Mouse (Mus musculus) small intestine, adult 2 months (tissue): ENCODE measurements around the gene Vmn1r38. TPM values are rescaled to one million over a fixed set of nuclear protein-coding genes. Genes with fewer than 3 reads are reported as not detected.
"Not testable (repeated sequence)": the region's sequence is repeated elsewhere in the genome, so short reads cannot be mapped to it uniquely, and the experiment has no call there.

Experiments
- H3K27ac ChIP-seq: fragments of 200-500 bp; 2 replicates; pipeline ENCODE4 v1.5.1; 2012; ENCODE audit warnings: low read depth, low read length, control low read depth, inconsistent platforms; ENCODE audit not compliant: insufficient read depth
- H3K27me3 ChIP-seq: fragments of 200-500 bp; 2 replicates; pipeline ENCODE4 v1.6.1; 2012; ENCODE audit warnings: mild to moderate bottlenecking, moderate library complexity, low read length, inconsistent platforms; ENCODE audit not compliant: control insufficient read depth, insufficient read depth
- H3K36me3 ChIP-seq: fragments of 200-500 bp; 2 replicates; pipeline ENCODE4 v1.6.1; 2012; ENCODE audit warnings: mild to moderate bottlenecking, low read length, control low read depth, inconsistent platforms; ENCODE audit not compliant: control insufficient read depth, insufficient read depth
- H3K4me1 ChIP-seq: fragments of 200-500 bp; 2 replicates; pipeline ENCODE4 v1.6.1; 2012; ENCODE audit warnings: low read length, inconsistent platforms, mixed read lengths; ENCODE audit not compliant: control insufficient read depth, insufficient read depth, insufficient read length
- H3K4me3 ChIP-seq: fragments of 200-500 bp; 2 replicates; pipeline ENCODE4 v1.5.1; 2012; ENCODE audit warnings: low read depth, mild to moderate bottlenecking, control low read depth, inconsistent platforms, low read length, moderate library complexity
- CTCF ChIP-seq: fragments of 200-500 bp; IDR thresholded peaks from 2 replicates; pipeline ENCODE4 v1.5.1; 2012; ENCODE audit warnings: low read depth, mild to moderate bottlenecking, control low read depth, inconsistent platforms, low read length, moderate library complexity, mixed read lengths; ENCODE audit not compliant: insufficient replicate concordance, insufficient read length; ENCODE audit errors: extremely low read depth
- POLR2A ChIP-seq: fragments of 200-500 bp; IDR thresholded peaks from 2 replicates; pipeline ENCODE4 v1.6.1; 2012; ENCODE audit warnings: low read depth, mild to moderate bottlenecking, control low read depth, inconsistent platforms, low read length, moderate library complexity
- WGBS: fragments of 180-500 bp; shearing (Covaris S2); methylation state at CpG from one replicate; pipeline ENCODE4 v1.1.7; 2018; 5-methylcytosine and 5-hydroxymethylcytosine counted together
- polyA plus RNA-seq: library from polyadenylated mRNA; depleted of rRNA; stranded (reverse); fragments of >200 nt; gene quantifications from 2 replicates; pipeline ENCODE4 v1.2.3, GENCODE M21; 2012; rRNA removed

The Vmn1r38 gene
- not detected in 2 replicates for polyA plus RNA-seq

DNA sequence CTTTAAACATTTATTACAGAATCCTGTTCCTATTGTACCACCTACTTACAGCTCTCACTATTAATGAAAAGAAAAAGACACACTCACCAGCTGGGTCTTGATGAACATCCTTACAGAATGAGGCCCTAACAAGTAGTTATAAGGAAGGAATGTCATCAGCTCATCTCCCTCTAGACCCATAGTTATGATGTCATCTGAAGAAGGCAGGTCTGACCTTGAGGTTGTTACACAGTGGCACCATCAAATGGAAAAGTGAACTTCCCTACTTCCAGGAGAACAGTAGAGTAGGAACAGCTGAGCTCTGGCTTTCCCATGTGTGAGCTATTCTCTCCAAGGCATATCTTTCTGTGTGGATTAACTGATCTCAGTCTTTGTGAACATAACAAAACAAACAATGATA lies at the start of gene Vmn1r38:
Gene Vmn1r38 (minus strand): TSS at position 101 of the 400 bp plus-strand sequence.
- not testable (repeated sequence) for H3K36me3 ChIP-seq, H3K27me3 ChIP-seq, H3K27ac ChIP-seq, H3K4me1 ChIP-seq, H3K4me3 ChIP-seq

DNA sequence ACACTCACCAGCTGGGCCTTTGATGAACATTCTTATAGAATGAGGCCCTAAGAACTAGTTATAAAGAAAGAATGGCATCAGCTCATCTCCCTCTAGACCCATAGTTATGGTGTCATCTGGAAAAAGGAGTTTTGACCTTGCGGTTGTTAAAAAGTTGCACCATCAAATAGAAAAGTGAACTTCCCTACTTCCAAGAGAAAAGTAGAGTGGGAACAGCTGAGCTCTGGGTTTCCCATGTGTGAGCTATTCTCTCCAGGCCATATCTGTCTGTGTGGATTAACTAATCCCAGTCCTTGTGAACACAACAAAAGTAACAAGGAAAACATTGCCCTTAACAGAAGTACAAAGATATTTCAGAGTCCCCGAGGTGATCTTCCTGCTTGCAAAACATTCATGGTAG lies 28.1 kb upstream of the Vmn1r38 start, which contains the start of gene Vmn1r39:
Gene Vmn1r39 (minus strand): TSS at position 101 of the 400 bp plus-strand sequence.
- 91% methylated on average over 2 of the region's 2 CpGs for WGBS
- no peaks in the 10 kb centered on the region for H3K4me1 ChIP-seq
- no peak within 1 kb of the TSS for H3K4me3 ChIP-seq
- no peak within 1 kb of the TSS for H3K27ac ChIP-seq
- no peak for TF ChIP-seq POLR2A
- no peak for TF ChIP-seq CTCF
- H3K36me3 ChIP-seq = no peaks in the 10 kb centered on the region
- no peaks in the 10 kb centered on the region for H3K27me3 ChIP-seq

DNA sequence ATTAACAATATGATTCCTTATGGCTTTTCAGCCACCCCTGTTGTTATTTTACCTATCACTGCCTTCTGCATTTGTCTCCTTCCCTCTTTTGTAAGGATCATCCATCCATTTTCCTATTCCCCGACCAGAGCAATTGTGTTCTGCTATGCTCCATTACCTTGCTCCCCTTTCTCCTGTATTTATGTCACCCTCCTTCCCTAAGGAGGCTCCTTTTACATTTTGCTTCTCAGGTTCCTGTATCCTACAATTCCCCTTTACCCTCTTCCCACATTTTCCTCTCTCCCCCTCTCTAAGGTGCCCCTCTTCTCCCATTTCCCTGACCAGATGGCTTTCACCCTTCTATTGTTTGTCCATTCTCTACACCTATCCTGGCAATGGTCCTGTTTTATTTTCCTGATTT lies 23.9 kb upstream of the Vmn1r38 start:
- no peak for TF ChIP-seq POLR2A
- no peak for TF ChIP-seq CTCF
- Histone ChIP-seq H3K4me1 (no peaks in the 10 kb centered on the region), H3K27ac (no peak overlapping the region), H3K4me3 (no peak overlapping the region), H3K36me3 (no peaks in the 10 kb centered on the region), H3K27me3 (no peaks in the 10 kb centered on the region)
- 79% methylated on average over 1 of the region's 1 CpGs for WGBS

DNA sequence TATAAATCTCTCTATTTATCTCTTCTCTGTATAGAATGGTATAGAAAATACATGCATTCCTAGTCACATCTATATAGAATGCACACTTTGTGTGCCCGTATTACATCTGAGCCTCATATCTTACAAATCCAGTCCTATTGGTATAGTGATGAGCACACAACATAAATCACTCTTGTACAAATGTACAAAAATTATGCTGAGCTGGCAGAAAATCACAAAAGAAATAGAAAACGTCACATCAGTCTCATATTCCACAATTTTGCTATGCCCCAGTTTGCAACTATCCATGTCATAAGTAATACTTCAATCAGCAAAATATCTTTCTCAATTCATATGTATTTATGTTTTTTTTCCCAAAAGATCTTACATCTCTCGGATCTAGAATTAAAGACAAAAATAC lies 23.3 kb upstream of the Vmn1r38 start:
- TF ChIP-seq POLR2A = no peak
- no peak for TF ChIP-seq CTCF
- no peaks in the 10 kb centered on the region for H3K27me3 ChIP-seq
- no peaks in the 10 kb centered on the region for H3K36me3 ChIP-seq
- WGBS = 81% methylated on average over 3 of the region's 3 CpGs
- no peak overlapping the region for H3K27ac ChIP-seq
- no peak overlapping the region for H3K4me3 ChIP-seq
- H3K4me1 ChIP-seq = no peaks in the 10 kb centered on the region

DNA sequence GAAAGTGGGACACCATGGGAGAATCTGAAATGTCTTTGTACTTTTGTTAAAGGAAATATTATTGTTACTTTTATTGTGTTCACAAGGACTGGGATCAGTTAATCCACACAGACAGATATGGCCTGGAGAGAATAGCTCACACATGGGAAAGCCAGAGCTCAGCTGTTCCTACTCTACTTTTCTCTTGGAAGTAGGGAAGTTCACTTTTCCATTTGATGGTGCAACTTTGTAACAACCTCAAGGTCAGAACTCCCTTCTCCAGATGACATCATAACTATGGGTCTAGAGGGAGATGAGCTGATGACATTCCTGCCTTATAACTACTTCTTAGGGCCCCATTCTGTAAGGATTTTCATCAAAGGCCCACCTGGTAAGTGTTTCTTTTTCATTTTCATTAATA lies 53.3 kb downstream of the Vmn1r38 start, which contains the start of gene Vmn1r37:
Gene Vmn1r37 (plus strand): TSS at position 301 of the 400 bp plus-strand sequence.
- H3K36me3 ChIP-seq, H3K27me3 ChIP-seq, H3K4me1 ChIP-seq, H3K4me3 ChIP-seq, H3K27ac ChIP-seq: not testable (repeated sequence)

Other genes starting within 250 kb of the Vmn1r38 start
- gene Mad2l1, start 247.2 kb downstream of the Vmn1r38 start, polyA plus RNA-seq = 1.6 and 2.2 TPM in 2 replicates
- gene Vmn1r32, start 222.5 kb downstream of the Vmn1r38 start, polyA plus RNA-seq = not detected in 2 replicates
- gene Vmn1r33, start 164.3 kb downstream of the Vmn1r38 start, polyA plus RNA-seq = not detected in 2 replicates
- not detected in 2 replicates for gene Vmn1r34, start 138.7 kb downstream of the Vmn1r38 start, polyA plus RNA-seq
- gene Vmn1r35, start 96.7 kb downstream of the Vmn1r38 start, polyA plus RNA-seq = not detected in 2 replicates
- not detected in 2 replicates for gene Vmn1r36, start 63.5 kb downstream of the Vmn1r38 start, polyA plus RNA-seq
- not detected in 2 replicates for gene Vmn1r37, start 53.2 kb downstream of the Vmn1r38 start, polyA plus RNA-seq
- not detected in 2 replicates for gene Vmn1r39, start 28.0 kb upstream of the Vmn1r38 start, polyA plus RNA-seq
- gene Gng12, start 113.8 kb upstream of the Vmn1r38 start, polyA plus RNA-seq = 31.3 and 73.9 TPM in 2 replicates